Mouse (Mus musculus) thymus, adult 2 months (tissue): ENCODE measurements at regions not wholly inside any gene's neighbourhood (a gene's known extent, or its start where the extent isn't known, plus 50 kb on each side); places are given as distances from the start of the nearest gene placed in this dataset.

ENCODE experiments used
- CTCF ChIP-seq: fragments of 200-500 bp; IDR thresholded peaks from 2 replicates; pipeline ENCODE4 v1.5.1; 2012; ENCODE audit warnings: mild to moderate bottlenecking, control low read depth, low read length, moderate library complexity, borderline replicate concordance; ENCODE audit not compliant: control insufficient read depth, poor library complexity, insufficient read depth; ENCODE audit errors: extremely low read depth
- POLR2A ChIP-seq: fragments of 200-500 bp; IDR thresholded peaks from 2 replicates; pipeline ENCODE4 v1.6.1; 2012; ENCODE audit warnings: mild to moderate bottlenecking, low read length, control low read depth, moderate library complexity; ENCODE audit not compliant: control insufficient read depth, poor library complexity, insufficient read depth; ENCODE audit errors: extremely low read depth

DNA sequence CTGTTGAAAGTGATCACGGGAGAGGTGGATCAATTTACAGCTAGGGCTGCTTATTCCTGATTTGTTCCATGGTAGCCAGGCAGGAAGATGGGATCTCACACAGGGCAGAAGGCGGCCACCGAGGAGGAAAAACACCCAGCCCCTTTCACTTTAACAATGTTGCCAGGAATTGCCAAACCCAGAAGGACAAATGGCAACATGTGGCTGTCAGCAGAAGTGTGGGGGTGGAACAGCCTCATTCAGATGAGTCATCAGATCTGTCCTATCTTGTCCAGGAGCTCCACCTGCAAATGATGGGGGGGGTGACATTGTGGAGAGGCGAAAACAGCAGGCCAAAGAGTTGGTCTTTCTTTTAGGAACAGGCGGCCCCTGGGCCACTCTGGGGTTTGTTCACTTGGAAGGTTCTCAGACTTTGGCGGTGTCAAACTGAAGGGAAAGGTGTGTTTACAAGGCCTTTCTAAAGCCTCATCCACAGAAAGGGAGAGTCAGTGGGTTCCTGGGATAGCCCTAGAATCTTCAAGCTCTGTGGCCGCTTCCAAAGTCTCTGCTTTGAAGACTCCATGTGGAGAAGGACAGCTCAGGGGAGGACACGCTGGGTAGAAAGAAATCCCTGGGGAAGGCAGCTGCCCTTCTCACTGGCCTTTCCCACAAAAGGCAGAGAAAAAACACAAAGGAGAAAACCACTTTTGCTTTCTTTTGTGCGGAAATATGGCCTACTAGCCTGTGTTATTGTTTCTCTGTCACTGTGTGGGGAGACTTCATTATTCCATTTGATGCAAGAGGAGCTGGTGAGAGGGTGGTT, 111.7 kb upstream of the Pgrmc2 start:
- TF ChIP-seq CTCF (no peak), POLR2A (no peak)
